Mouse (Mus musculus): Measurements from ENCODE around the gene Bbs9.

Gene Bbs9

GRCm38 (mm10) chr9:22632800-22633485 lies 157.4 kb downstream of the Bbs9 start:
- DNase-seq (ENCODE audit: low read depth, low spot score) = no peak

- DNase-seq (ENCODE audit: low read depth, low spot score) = no peak
Observed at GRCm38 (mm10) chr9:22638502-22638901, 163.0 kb downstream of the Bbs9 start.

GRCm38 (mm10) chr9:22640683-22641431 lies 165.3 kb downstream of the Bbs9 start:
- DNase-seq (ENCODE audit: low read depth, low spot score) = no peak

GRCm38 (mm10) chr9:22645844-22646390 lies 170.4 kb downstream of the Bbs9 start:
- no peak for DNase-seq (ENCODE audit: low read depth, low spot score)

- no peak for DNase-seq (ENCODE audit: low read depth, low spot score)
Observed at GRCm38 (mm10) chr9:22646461-22646860, 170.9 kb downstream of the Bbs9 start.

GRCm38 (mm10) chr9:22648163-22648562 lies 172.6 kb downstream of the Bbs9 start:
- DNase-seq (ENCODE audit: low read depth, low spot score) = no peak

GRCm38 (mm10) chr9:22649606-22650005 lies 174.1 kb downstream of the Bbs9 start:
- DNase-seq (ENCODE audit: low read depth, low spot score) = no peak

- DNase-seq (ENCODE audit: low read depth, low spot score) = no peak
Observed at GRCm38 (mm10) chr9:22650781-22651180, 175.3 kb downstream of the Bbs9 start.

- no peak for DNase-seq (ENCODE audit: low read depth, low spot score)
Observed at GRCm38 (mm10) chr9:22651619-22652018, 176.1 kb downstream of the Bbs9 start.

GRCm38 (mm10) chr9:22654726-22655393 lies 179.3 kb downstream of the Bbs9 start:
- no peak for DNase-seq (ENCODE audit: low read depth, low spot score)

GRCm38 (mm10) chr9:22657216-22657615 lies 181.7 kb downstream of the Bbs9 start:
- DNase-seq (ENCODE audit: low read depth, low spot score) = no peak

- DNase-seq (ENCODE audit: low read depth, low spot score) = no peak
Observed at GRCm38 (mm10) chr9:22665155-22665554, 189.6 kb downstream of the Bbs9 start.

- no peak for DNase-seq (ENCODE audit: low read depth, low spot score)
Observed at GRCm38 (mm10) chr9:22672937-22673336, 197.4 kb downstream of the Bbs9 start.

- no peak for DNase-seq (ENCODE audit: low read depth, low spot score)
Observed at GRCm38 (mm10) chr9:22677132-22677829, 201.8 kb downstream of the Bbs9 start.

- no peak for DNase-seq (ENCODE audit: low read depth, low spot score)
Observed at GRCm38 (mm10) chr9:22677997-22678396, 202.5 kb downstream of the Bbs9 start.

GRCm38 (mm10) chr9:22678496-22678895 lies 203.0 kb downstream of the Bbs9 start:
- no peak for DNase-seq (ENCODE audit: low read depth, low spot score)

GRCm38 (mm10) chr9:22679485-22679884 lies 204.0 kb downstream of the Bbs9 start:
- no peak for DNase-seq (ENCODE audit: low read depth, low spot score)

GRCm38 (mm10) chr9:22680031-22680430 lies 204.5 kb downstream of the Bbs9 start:
- DNase-seq (ENCODE audit: low read depth, low spot score) = no peak

GRCm38 (mm10) chr9:22680484-22680883 lies 205.0 kb downstream of the Bbs9 start:
- no peak for DNase-seq (ENCODE audit: low read depth, low spot score)

- DNase-seq (ENCODE audit: low read depth, low spot score) = no peak
Observed at GRCm38 (mm10) chr9:22683786-22684185, 208.3 kb downstream of the Bbs9 start.

- no peak for DNase-seq (ENCODE audit: low read depth, low spot score)
Observed at GRCm38 (mm10) chr9:22686765-22687472, 211.4 kb downstream of the Bbs9 start.
